Comparison of ENCODE assay signal across 10 mouse cellular contexts in the genomic region with DNA sequence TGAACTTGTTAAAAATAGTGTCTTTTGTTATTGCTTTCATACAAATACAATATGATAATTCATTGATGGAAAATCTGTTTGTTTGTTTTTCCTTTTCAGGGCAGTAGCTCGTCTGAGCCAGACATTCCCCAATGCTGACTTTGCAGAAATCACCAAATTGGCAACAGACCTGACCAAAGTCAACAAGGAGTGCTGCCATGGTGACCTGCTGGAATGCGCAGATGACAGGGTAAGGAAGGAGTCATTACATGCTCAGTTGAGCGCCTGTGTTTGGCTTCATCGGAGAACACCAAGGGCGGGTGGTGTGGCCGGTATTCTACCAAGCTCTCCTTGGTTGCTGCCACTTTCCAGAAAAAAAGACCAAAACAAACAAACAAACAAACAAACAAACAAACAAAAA. TPM values are rescaled to one million over a fixed set of nuclear protein-coding genes. Genes with fewer than 3 reads are reported as not detected.
DNase-seq lines count a peak whose midpoint lies in the region; ATAC-seq lines count a peak whose summit lies in the region.
"Had no signal": no experiment of that assay in that cellular context is flagged by ENCODE, and none has a peak within 500 bp of the region (broad histone marks: within the 10 kb centered on the region; RNA-seq: fewer than 3 reads in every experiment).

No protein-coding gene starts in this region.

- H3K4me2 ChIP-seq in forebrain, embryonic 11.5 days (ENCODE audit: low read depth, low read length, severe bottlenecking) = no peak overlapping the region
- no peak overlapping the region for H3K4me2 ChIP-seq in forebrain, embryonic 12.5 days
- H3K4me2 ChIP-seq in limb, embryonic 11.5 days (ENCODE audit: low read depth, severe bottlenecking) = no peak overlapping the region
- H3K4me2 ChIP-seq: embryonic facial prominence, embryonic 13.5 days; heart, embryonic 11.5 days had no signal

- no peak overlapping the region for H3K4me3 ChIP-seq in forebrain, embryonic 11.5 days (ENCODE audit: low read depth, low read length)
- H3K4me3 ChIP-seq in forebrain, embryonic 12.5 days (replicated peaks) = no peak overlapping the region
- H3K4me3 ChIP-seq in limb, embryonic 11.5 days (ENCODE audit: low read depth, low read length) = no peak overlapping the region
- H3K4me3 ChIP-seq: embryonic facial prominence, embryonic 13.5 days had no signal

- H3K36me3 ChIP-seq in forebrain, embryonic 11.5 days (ENCODE audit: control insufficient read depth, insufficient read depth, low read length) = no peaks in the 10 kb centered on the region
- no peaks in the 10 kb centered on the region for H3K36me3 ChIP-seq in forebrain, embryonic 12.5 days (replicated peaks)
- H3K36me3 ChIP-seq in limb, embryonic 11.5 days (ENCODE audit: control insufficient read depth, insufficient read depth, low read length) = no peaks in the 10 kb centered on the region
- H3K36me3 ChIP-seq: embryonic facial prominence, embryonic 13.5 days had no signal

- no peak overlapping the region for H3K9ac ChIP-seq in forebrain, embryonic 11.5 days (ENCODE audit: low read length)
- no peak overlapping the region for H3K9ac ChIP-seq in forebrain, embryonic 12.5 days
- H3K9ac ChIP-seq in limb, embryonic 11.5 days (ENCODE audit: low read length) = no peak overlapping the region
- H3K9ac ChIP-seq: embryonic facial prominence, embryonic 13.5 days had no signal

- WGBS in forebrain, embryonic 11.5 days = 29% methylated on average over 6 of the region's 6 CpGs
- WGBS in forebrain, embryonic 12.5 days = 37% methylated on average over 6 of the region's 6 CpGs
- WGBS in limb, embryonic 11.5 days = 42% methylated on average over 6 of the region's 6 CpGs

- DNase-seq in forebrain, embryonic 11.5 days (ENCODE audit: low spot score) = peak; percentile 55
- peak; percentile 73 for DNase-seq in Muller cell, postnatal 12 days (ENCODE audit: inconsistent ontology term)
- peak; percentile 64 for DNase-seq in forelimb bud, embryonic 11.5 days (ENCODE audit: low read depth, low spot score)
- DNase-seq in limb, embryonic 11.5 days (ENCODE audit: low spot score) = peak; percentile 61
- DNase-seq in left cerebral cortex, postnatal 14 days (ENCODE audit: low spot score in 2 of 2) = no peak
- no peak for DNase-seq in frontal cortex, postnatal 25 days (ENCODE audit: low spot score in 2 of 2)
- DNase-seq in thymus, postnatal 25 days = no peak

- ATAC-seq in forebrain, embryonic 11.5 days (replicated peaks; ENCODE audit: low FRiP score) = no peak
- ATAC-seq in forebrain, embryonic 12.5 days (ENCODE audit: low FRiP score) = no peak
- peak; percentile 68; the same call in 1 of the 2 replicates for ATAC-seq in limb, embryonic 11.5 days (ENCODE audit: insufficient number of reproducible peaks, low FRiP score, low TSS enrichment, low read depth)

- no peaks in the 10 kb centered on the region for H3K4me1 ChIP-seq in forebrain, embryonic 11.5 days (replicated peaks; ENCODE audit: control insufficient read depth, insufficient read depth, low read length)
- H3K4me1 ChIP-seq in forebrain, embryonic 12.5 days = no peaks in the 10 kb centered on the region
- H3K4me1 ChIP-seq in limb, embryonic 11.5 days (ENCODE audit: control insufficient read depth, insufficient read depth, low read length) = no peaks in the 10 kb centered on the region

- no peak overlapping the region for H3K27ac ChIP-seq in forebrain, embryonic 11.5 days (ENCODE audit: low read depth, low read length)
- H3K27ac ChIP-seq in forebrain, embryonic 12.5 days = no peak overlapping the region
- H3K27ac ChIP-seq in limb, embryonic 11.5 days (replicated peaks; ENCODE audit: low read depth, low read length) = no peak overlapping the region
- H3K27ac ChIP-seq: embryonic facial prominence, embryonic 13.5 days had no signal

- no peaks in the 10 kb centered on the region for H3K9me3 ChIP-seq in forebrain, embryonic 11.5 days (ENCODE audit: control insufficient read depth, low read length)
- H3K9me3 ChIP-seq in forebrain, embryonic 12.5 days = no peaks in the 10 kb centered on the region
- no peaks in the 10 kb centered on the region for H3K9me3 ChIP-seq in limb, embryonic 11.5 days (ENCODE audit: control insufficient read depth, low read length)
- H3K9me3 ChIP-seq: embryonic facial prominence, embryonic 13.5 days had no signal

- intact Hi-C loops in left cerebral cortex, postnatal 14 days (cut with DNase I) = no loop called here

- no peaks in the 10 kb centered on the region for H3K27me3 ChIP-seq in forebrain, embryonic 11.5 days (ENCODE audit: control insufficient read depth, insufficient read depth, low read length)
- no peaks in the 10 kb centered on the region for H3K27me3 ChIP-seq in forebrain, embryonic 12.5 days
- no peaks in the 10 kb centered on the region for H3K27me3 ChIP-seq in limb, embryonic 11.5 days (ENCODE audit: control insufficient read depth, insufficient read depth, low read length)
- H3K27me3 ChIP-seq: embryonic facial prominence, embryonic 13.5 days had no signal

RNA-seq across cellular contexts. Expression of a gene that starts 6.5 kb away (rescaled TPM):
- not detected in 2 replicates for polyA plus RNA-seq in forebrain, embryonic 11.5 days (2014; fragmentation: Nextera tagmentation; extraction: Ambion mirVana)
- polyA plus RNA-seq in forebrain, embryonic 12.5 days (2016; fragmentation: Nextera tagmentation; extraction: Ambion mirVana) = not detected in 2 replicates
- 0.11 and 0.93 TPM in 2 replicates for polyA plus RNA-seq in limb, embryonic 11.5 days (2014; fragmentation: Nextera tagmentation; extraction: Ambion mirVana)
- total RNA-seq in left cerebral cortex, postnatal 14 days (2021) = under 1 TPM in 1 of 2 experiments, not detected in 1; 0.29 TPM

RNA-seq across cellular contexts. Expression of a gene that starts 23.3 kb away (rescaled TPM):
- 0.29 TPM in 1 of 2 replicates, not detected in the other for polyA plus RNA-seq in forebrain, embryonic 11.5 days (2014; fragmentation: Nextera tagmentation; extraction: Ambion mirVana)
- 0.24 TPM in 1 of 2 replicates, not detected in the other for polyA plus RNA-seq in forebrain, embryonic 12.5 days (2016; fragmentation: Nextera tagmentation; extraction: Ambion mirVana)
- 2.9 and 6.1 TPM in 2 replicates for polyA plus RNA-seq in limb, embryonic 11.5 days (2014; fragmentation: Nextera tagmentation; extraction: Ambion mirVana)
- total RNA-seq in left cerebral cortex, postnatal 14 days (2021) = not detected

RNA-seq across cellular contexts. Expression of a gene that starts 51.5 kb away (rescaled TPM):
- not detected in 2 replicates for polyA plus RNA-seq in forebrain, embryonic 11.5 days (2014; fragmentation: Nextera tagmentation; extraction: Ambion mirVana)
- polyA plus RNA-seq in forebrain, embryonic 12.5 days (2016; fragmentation: Nextera tagmentation; extraction: Ambion mirVana) = not detected in 2 replicates
- polyA plus RNA-seq in limb, embryonic 11.5 days (2014; fragmentation: Nextera tagmentation; extraction: Ambion mirVana) = not detected in 2 replicates
- total RNA-seq in left cerebral cortex, postnatal 14 days (2021) = not detected
- polyA plus RNA-seq: embryonic facial prominence, embryonic 13.5 days; heart, embryonic 11.5 days had no signal

Comparison
In these comparisons a context has a peak if more than half of its experiments do, and no peak if none do; other contexts are left out.
1. DNase-seq: peak in forebrain, embryonic 11.5 days (single experiment), Muller cell, postnatal 12 days (single experiment), forelimb bud, embryonic 11.5 days (single experiment) and limb, embryonic 11.5 days (single experiment); none in left cerebral cortex, postnatal 14 days (0 of 2), frontal cortex, postnatal 25 days (0 of 2) and thymus, postnatal 25 days (single experiment).